Mouse (Mus musculus) forebrain, embryonic 16.5 days (tissue): Measurements from ENCODE around the gene Tbx21. TPM values are rescaled to one million over a fixed set of nuclear protein-coding genes. Genes with fewer than 3 reads are reported as not detected.

Experiments
- ATAC-seq: fragments of 200-750 bp; cut with Nextera tagmentation; 2 replicates; pipeline ENCODE4 v1.8.0; 2017; ENCODE audit warnings: mild to moderate bottlenecking, moderate library complexity
- H3K27ac ChIP-seq: fragments of 300-500 bp; sonication (generic); 2 replicates; pipeline ENCODE4 v1.5.1; 2014; ENCODE audit warnings: low read length, control low read depth
- H3K27me3 ChIP-seq: fragments of 300-500 bp; sonication (generic); replicated peaks from 2 replicates; pipeline ENCODE4 v1.6.1; 2014; ENCODE audit warnings: low read length; ENCODE audit not compliant: control insufficient read depth, insufficient read depth
- H3K36me3 ChIP-seq: fragments of 300-500 bp; sonication (generic); 2 replicates; pipeline ENCODE4 v1.6.1; 2014; ENCODE audit not compliant: control insufficient read depth, insufficient read depth
- H3K4me1 ChIP-seq: fragments of 300-500 bp; sonication (generic); replicated peaks from 2 replicates; pipeline ENCODE4 v1.6.1; 2014; ENCODE audit warnings: low read length; ENCODE audit not compliant: control insufficient read depth, insufficient read depth
- H3K4me2 ChIP-seq: fragments of 300-500 bp; sonication (generic); 2 replicates; pipeline ENCODE4 v1.6.1; 2014; ENCODE audit warnings: mild to moderate bottlenecking, low read length, control low read depth
- H3K4me3 ChIP-seq: fragments of 300-500 bp; sonication (generic); replicated peaks from 2 replicates; pipeline ENCODE4 v1.5.1; 2014; ENCODE audit warnings: mild to moderate bottlenecking, low read length, control low read depth
- H3K9ac ChIP-seq: fragments of 300-500 bp; sonication (generic); replicated peaks from 2 replicates; pipeline ENCODE4 v1.6.1; 2014; ENCODE audit warnings: low read depth, low read length, control low read depth
- H3K9me3 ChIP-seq: fragments of 300-500 bp; sonication (generic); 2 replicates; pipeline ENCODE4 v1.6.1; 2016; ENCODE audit warnings: low read length; ENCODE audit not compliant: control insufficient read depth
- WGBS: fragments of 180-500 bp; shearing (Covaris S2); extraction: QIAGEN DNeasy Blood & Tissue Kit; methylation state at CpG from one replicate; pipeline ENCODE4 v1.1.7; 2014; 5-methylcytosine and 5-hydroxymethylcytosine counted together
- polyA plus RNA-seq: library from polyadenylated mRNA; unstranded; fragments of >200 nt; fragmentation: Nextera tagmentation; extraction: Ambion mirVana; gene quantifications from 2 replicates; pipeline ENCODE4 v1.2.1, GENCODE M21; 2015

The Tbx21 gene
- polyA plus RNA-seq, 1 experiment from 2014 or later = 0.38 TPM

GRCm38 (mm10) chr11:97139256-97139655, 24.1 kb upstream of the Tbx21 start:
- WGBS = 12% methylated on average over 15 of the region's 15 CpGs
- no peak overlapping the region for H3K27ac ChIP-seq

DNA sequence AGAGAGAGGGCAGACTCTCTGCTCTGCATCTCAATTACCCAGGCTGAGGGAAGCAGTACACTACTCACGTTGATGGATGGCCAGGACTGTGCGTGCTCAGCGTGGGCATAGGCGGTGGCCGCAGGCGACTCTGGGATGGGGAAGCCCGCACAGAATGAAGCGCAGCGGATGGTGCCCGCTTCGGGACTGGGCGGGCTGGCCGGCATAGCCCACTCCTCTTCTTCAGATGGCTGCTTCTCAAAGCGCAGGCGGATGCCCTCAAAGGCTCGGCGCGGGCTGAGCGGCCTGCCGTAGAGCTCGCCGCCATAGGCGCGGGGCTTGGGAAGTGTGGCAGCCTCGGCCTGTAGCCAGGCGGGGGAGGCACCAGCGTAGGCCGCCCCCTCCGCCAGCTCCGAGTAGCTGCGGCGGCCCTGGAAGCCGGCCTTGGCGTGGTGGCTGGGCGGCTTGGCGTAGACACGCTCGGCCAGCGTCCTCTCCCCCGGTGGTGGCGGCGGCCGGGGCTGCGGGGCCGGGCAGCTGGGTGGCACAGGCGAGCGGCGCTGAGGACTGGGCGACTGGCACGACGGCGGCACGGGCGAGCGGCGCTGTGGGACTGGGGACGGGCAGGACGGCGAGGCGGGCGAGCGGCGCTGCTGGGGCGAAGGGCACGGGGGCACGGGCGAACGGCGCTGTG, 23.6 kb upstream of the Tbx21 start:
- WGBS = 4% methylated on average over 60 of the region's 69 CpGs
- peaks cover 13% of the 10 kb centered on the region for H3K4me1 ChIP-seq
- ATAC-seq = peak; percentile 67
- peak overlapping the region; percentile 43 for H3K4me3 ChIP-seq
- no peaks in the 10 kb centered on the region for H3K9me3 ChIP-seq
- no peaks in the 10 kb centered on the region for H3K27me3 ChIP-seq
- no peak overlapping the region for H3K27ac ChIP-seq
- peak overlapping the region; percentile 68 for H3K4me2 ChIP-seq
- peak overlapping the region; percentile 67 for H3K9ac ChIP-seq
- H3K36me3 ChIP-seq = no peaks in the 10 kb centered on the region

More at GRCm38 (mm10) chr11:97139256-97139655, 24.1 kb upstream of the Tbx21 start:
- no peaks in the 10 kb centered on the region for H3K36me3 ChIP-seq
- no peak for ATAC-seq
- H3K4me1 ChIP-seq = peaks cover 13% of the 10 kb centered on the region
- no peaks in the 10 kb centered on the region for H3K27me3 ChIP-seq
- peak overlapping the region; percentile 68 for H3K4me2 ChIP-seq
- no peaks in the 10 kb centered on the region for H3K9me3 ChIP-seq
- peak overlapping the region; percentile 43 for H3K4me3 ChIP-seq
- H3K9ac ChIP-seq = peak overlapping the region; percentile 67

- Histone ChIP-seq H3K27ac (no peak overlapping the region), H3K4me1 (no peaks in the 10 kb centered on the region; the same call in 1 of the 2 replicates), H3K4me2 (no peak overlapping the region), H3K4me3 (no peak overlapping the region), H3K27me3 (no peaks in the 10 kb centered on the region), H3K9ac (no peak overlapping the region), H3K9me3 (no peaks in the 10 kb centered on the region), H3K36me3 (no peaks in the 10 kb centered on the region)
- no peak for ATAC-seq
- 67% methylated on average over 5 of the region's 5 CpGs for WGBS
Measured at GRCm38 (mm10) chr11:97133270-97133669, 18.1 kb upstream of the Tbx21 start.

GRCm38 (mm10) chr11:97132185-97132584, 17.1 kb upstream of the Tbx21 start:
- H3K4me1 ChIP-seq = 0 out of 2 replicates have a peak, but pooled peaks cover 3% of the 10 kb centered on the region
- no peaks in the 10 kb centered on the region; the same call in 1 of the 2 replicates for H3K27me3 ChIP-seq
- no peak overlapping the region for H3K4me3 ChIP-seq
- WGBS = 28% methylated on average over 6 of the region's 6 CpGs
- no peak overlapping the region for H3K27ac ChIP-seq
- no peak for ATAC-seq
- no peak overlapping the region for H3K4me2 ChIP-seq
- H3K36me3 ChIP-seq = no peaks in the 10 kb centered on the region
- H3K9me3 ChIP-seq = no peaks in the 10 kb centered on the region
- H3K9ac ChIP-seq = no peak overlapping the region

GRCm38 (mm10) chr11:97131683-97132082, 16.6 kb upstream of the Tbx21 start:
- Histone ChIP-seq H3K4me3 (no peak overlapping the region), H3K4me2 (no peak overlapping the region), H3K27me3 (no peaks in the 10 kb centered on the region; the same call in 1 of the 2 replicates), H3K9ac (no peak overlapping the region), H3K9me3 (no peaks in the 10 kb centered on the region), H3K4me1 (peaks cover 7% of the 10 kb centered on the region; the same call in 1 of the 2 replicates), H3K27ac (no peak overlapping the region), H3K36me3 (no peaks in the 10 kb centered on the region)
- no peak for ATAC-seq
- 78% methylated on average over 2 of the region's 2 CpGs for WGBS

- WGBS = 79% methylated on average over 7 of the region's 7 CpGs
- Histone ChIP-seq H3K27ac (no peak overlapping the region), H3K4me1 (peaks cover 8% of the 10 kb centered on the region; the same call in 1 of the 2 replicates), H3K9ac (no peak overlapping the region), H3K4me3 (no peak overlapping the region), H3K4me2 (no peak overlapping the region), H3K36me3 (no peaks in the 10 kb centered on the region), H3K27me3 (no peaks in the 10 kb centered on the region; the same call in 1 of the 2 replicates), H3K9me3 (no peaks in the 10 kb centered on the region)
- no peak for ATAC-seq
Measured at GRCm38 (mm10) chr11:97130318-97130717, 15.2 kb upstream of the Tbx21 start.

- Histone ChIP-seq H3K4me3 (no peak overlapping the region), H3K4me1 (peaks cover 8% of the 10 kb centered on the region; the same call in 1 of the 2 replicates), H3K27ac (no peak overlapping the region), H3K9ac (no peak overlapping the region), H3K9me3 (no peaks in the 10 kb centered on the region), H3K4me2 (no peak overlapping the region), H3K27me3 (no peaks in the 10 kb centered on the region; the same call in 1 of the 2 replicates), H3K36me3 (no peaks in the 10 kb centered on the region)
- ATAC-seq = no peak
- WGBS = 74% methylated on average over 3 of the region's 3 CpGs
Measured at GRCm38 (mm10) chr11:97128956-97129355, 13.8 kb upstream of the Tbx21 start.

DNA sequence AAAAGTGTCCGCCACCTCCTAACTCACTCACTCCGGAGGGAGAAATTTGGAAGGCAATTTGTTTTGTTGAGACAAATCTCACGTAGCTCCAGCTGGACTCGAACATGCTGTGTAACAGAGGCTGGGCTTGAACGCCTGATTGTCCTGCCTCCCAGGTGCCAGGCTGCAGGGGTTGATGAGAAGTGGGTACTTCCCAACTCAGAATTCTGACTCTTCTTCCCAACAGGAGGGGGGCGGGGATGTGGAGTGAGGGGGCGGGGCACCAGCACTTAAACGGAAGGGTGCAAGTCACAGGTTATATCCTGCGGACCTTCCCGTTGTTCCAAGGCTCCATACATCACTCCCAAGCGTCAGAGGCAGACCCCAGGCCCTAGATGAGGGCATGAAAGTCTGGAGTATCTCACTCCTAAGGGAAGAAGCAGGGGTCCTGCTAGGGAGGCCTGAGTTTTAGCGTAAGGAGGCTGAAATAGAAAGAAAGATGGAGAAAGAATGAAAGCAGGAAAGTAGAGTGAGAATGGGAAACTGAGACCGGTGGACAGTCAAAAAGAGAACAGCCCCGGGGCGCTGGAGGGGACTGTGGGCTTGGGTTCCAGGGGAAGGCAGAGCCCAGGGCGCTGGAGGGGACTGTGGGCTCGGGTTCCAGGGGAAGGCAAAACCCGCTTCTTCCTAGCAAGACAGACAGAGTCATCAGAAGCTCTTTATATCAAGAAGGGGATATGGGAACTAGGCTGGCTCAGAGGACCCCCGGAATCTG, 12.5 kb upstream of the Tbx21 start:
- ATAC-seq = 0 out of 2 replicates have a peak, but pooled peaks have one; percentile 18
- Histone ChIP-seq H3K36me3 (no peaks in the 10 kb centered on the region), H3K9ac (peak overlapping the region; percentile 56), H3K4me1 (peaks cover 8% of the 10 kb centered on the region; the same call in 1 of the 2 replicates), H3K4me2 (peak overlapping the region; percentile 77), H3K27me3 (no peaks in the 10 kb centered on the region; the same call in 1 of the 2 replicates), H3K27ac (no peak overlapping the region), H3K4me3 (peak overlapping the region; percentile 45), H3K9me3 (no peaks in the 10 kb centered on the region)
- 19% methylated on average over 19 of the region's 19 CpGs for WGBS
